Mouse (Mus musculus): ENCODE results near the gene Arhgef12. TPM values are rescaled to one million over a fixed set of nuclear protein-coding genes. Genes with fewer than 3 reads are reported as not detected.
"Not testable (repeated sequence)": the region's sequence is repeated elsewhere in the genome, so short reads cannot be mapped to it uniquely, and the experiment has no call there.

Arhgef12 gene
- total and polyA plus RNA-seq, 2 experiments = 22.9 to 62.3 TPM

DNA sequence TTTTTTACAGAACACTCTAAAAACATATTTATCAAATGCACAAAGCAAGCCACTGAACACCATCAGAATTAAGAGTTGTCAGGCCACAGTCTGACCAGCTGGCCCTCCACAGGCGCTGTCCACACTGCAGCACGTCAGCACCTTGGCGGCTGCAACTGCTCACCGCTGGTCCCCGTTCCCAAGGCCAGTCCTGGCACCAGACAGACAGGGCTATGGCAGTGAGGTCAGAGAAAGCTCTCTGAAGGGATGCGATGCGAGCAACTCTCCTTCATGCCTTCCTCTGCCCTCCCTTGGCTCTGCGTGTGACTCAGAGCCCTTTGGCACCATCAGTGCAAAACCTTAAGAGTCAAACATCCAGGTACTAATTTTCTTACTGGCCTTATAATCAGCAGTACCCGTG is 139.3 kb downstream of the Arhgef12 start:
- Histone ChIP-seq H3K9ac (ENCODE audit: low read depth, low read length) (no peak overlapping the region), H3K36me3 (ENCODE audit: control insufficient read depth, insufficient read depth, low read length) (peaks cover 58% of the 10 kb centered on the region), H3K79me2 (ENCODE audit: control insufficient read depth, insufficient read depth, low read length) (no peaks in the 10 kb centered on the region), H3K27me3 (ENCODE audit: control insufficient read depth, insufficient read depth, low read length) (no peaks in the 10 kb centered on the region), H3K4me1 (ENCODE audit: control insufficient read depth, insufficient read depth, low read length) (no peaks in the 10 kb centered on the region), H3K27ac (replicated peaks; ENCODE audit: insufficient read depth, low read depth, low read length) (no peak overlapping the region), H3K4me3 (ENCODE audit: insufficient read depth, low read depth, low read length) (no peak overlapping the region)
- no peak for DNase-seq (ENCODE audit: extremely low read depth, low read depth, low spot score)
- TF ChIP-seq CTCF (IDR thresholded peaks at IDR 0.05; ENCODE audit: low read depth, low read length) (no peak), POLR2A (IDR thresholded peaks at IDR 0.05; ENCODE audit: extremely low read depth, insufficient read depth, low read length) (no peak)
- WGBS = 88% methylated on average over 9 of the region's 9 CpGs

DNA sequence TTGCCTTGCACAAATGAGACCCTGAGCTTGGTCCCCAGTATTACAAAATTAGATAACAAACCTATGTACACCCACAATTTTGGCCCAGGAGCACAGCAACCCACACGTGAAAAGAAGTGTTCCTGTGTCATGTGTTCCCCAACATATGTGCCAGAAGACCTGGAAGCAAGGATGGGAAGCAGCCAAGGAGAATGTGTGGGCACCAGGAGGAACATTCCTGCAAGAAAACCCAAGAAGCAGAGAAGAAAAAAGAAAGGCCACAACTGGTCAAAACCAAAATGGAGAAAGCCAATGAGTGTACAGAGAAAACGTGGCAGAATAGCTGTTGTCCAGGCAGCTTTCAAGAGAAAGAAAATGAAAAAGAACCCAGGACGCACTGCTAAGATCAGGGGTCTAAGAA is 142.2 kb downstream of the Arhgef12 start:
- WGBS = 83% methylated on average over 3 of the region's 3 CpGs
- H3K4me1 ChIP-seq (ENCODE audit: control insufficient read depth, insufficient read depth, low read length); H3K4me3 ChIP-seq (ENCODE audit: insufficient read depth, low read depth, low read length); DNase-seq (ENCODE audit: extremely low read depth, low read depth, low spot score); H3K9ac ChIP-seq (ENCODE audit: low read depth, low read length); H3K27ac ChIP-seq (replicated peaks; ENCODE audit: insufficient read depth, low read depth, low read length); H3K27me3 ChIP-seq (ENCODE audit: control insufficient read depth, insufficient read depth, low read length); H3K79me2 ChIP-seq (ENCODE audit: control insufficient read depth, insufficient read depth, low read length): not testable (repeated sequence)
- H3K36me3 ChIP-seq (ENCODE audit: control insufficient read depth, insufficient read depth, low read length) = peaks cover 31% of the 10 kb centered on the region

DNA sequence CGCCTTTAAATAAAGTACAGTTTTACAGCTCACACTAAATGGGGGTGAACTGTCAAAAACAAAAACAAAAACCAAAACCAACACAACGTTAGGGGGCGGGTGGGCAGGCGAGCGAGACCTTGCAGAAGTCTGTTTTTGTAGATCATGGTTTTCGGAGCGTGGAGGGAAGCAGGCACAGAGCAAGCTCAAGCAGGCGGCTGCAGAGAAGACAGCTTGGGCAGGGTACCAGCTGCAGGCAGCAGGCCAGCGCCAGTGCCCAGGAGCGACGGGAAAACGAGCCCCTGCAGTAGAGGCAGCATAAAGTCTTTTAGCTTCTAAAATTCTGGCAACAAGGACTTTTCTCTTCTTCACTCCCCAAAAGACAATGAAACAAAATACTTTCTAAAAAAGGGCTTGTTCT is 142.7 kb downstream of the Arhgef12 start:
- H3K9ac ChIP-seq (ENCODE audit: low read depth, low read length) = no peak overlapping the region
- DNase-seq (ENCODE audit: extremely low read depth, low read depth, low spot score) = no peak
- H3K36me3 ChIP-seq (ENCODE audit: control insufficient read depth, insufficient read depth, low read length) = peaks cover 26% of the 10 kb centered on the region; the same call in 1 of the 2 replicates
- WGBS = 96% methylated on average over 12 of the region's 12 CpGs
- H3K27ac ChIP-seq (replicated peaks; ENCODE audit: insufficient read depth, low read depth, low read length) = no peak overlapping the region
- no peak overlapping the region for H3K4me3 ChIP-seq (ENCODE audit: insufficient read depth, low read depth, low read length)
- H3K27me3 ChIP-seq (ENCODE audit: control insufficient read depth, insufficient read depth, low read length) = no peaks in the 10 kb centered on the region
- no peaks in the 10 kb centered on the region for H3K79me2 ChIP-seq (ENCODE audit: control insufficient read depth, insufficient read depth, low read length)
- TF ChIP-seq CTCF (IDR thresholded peaks at IDR 0.05; ENCODE audit: low read depth, low read length) (no peak), POLR2A (IDR thresholded peaks at IDR 0.05; ENCODE audit: extremely low read depth, insufficient read depth, low read length) (no peak)
- no peaks in the 10 kb centered on the region for H3K4me1 ChIP-seq (ENCODE audit: control insufficient read depth, insufficient read depth, low read length)

DNA sequence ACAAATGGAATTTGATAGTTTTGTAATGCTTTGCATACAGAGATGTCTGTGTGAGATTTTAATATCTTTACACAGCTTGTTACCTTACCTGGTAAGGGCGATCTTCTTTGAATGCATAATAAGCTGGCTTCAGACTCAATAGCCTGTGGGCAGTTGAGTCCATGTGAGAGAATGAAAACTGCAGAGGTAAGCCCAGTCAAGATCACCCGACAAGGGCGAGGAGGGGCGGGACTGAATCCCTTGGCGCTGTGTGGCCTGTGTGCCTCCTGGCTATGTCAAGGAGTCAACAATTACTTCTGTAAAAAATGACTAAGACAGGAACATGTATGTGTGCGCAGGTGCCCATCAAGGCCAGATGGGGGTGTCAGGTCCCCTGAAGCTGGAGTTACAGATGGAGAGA is 144.5 kb downstream of the Arhgef12 start:
- Histone ChIP-seq H3K36me3 (ENCODE audit: control insufficient read depth, insufficient read depth, low read length) (peaks cover 10% of the 10 kb centered on the region; the same call in 1 of the 2 replicates), H3K79me2 (ENCODE audit: control insufficient read depth, insufficient read depth, low read length) (no peaks in the 10 kb centered on the region), H3K9ac (ENCODE audit: low read depth, low read length) (no peak overlapping the region), H3K27ac (replicated peaks; ENCODE audit: insufficient read depth, low read depth, low read length) (no peak overlapping the region), H3K4me1 (ENCODE audit: control insufficient read depth, insufficient read depth, low read length) (no peaks in the 10 kb centered on the region), H3K27me3 (ENCODE audit: control insufficient read depth, insufficient read depth, low read length) (no peaks in the 10 kb centered on the region), H3K4me3 (ENCODE audit: insufficient read depth, low read depth, low read length) (no peak overlapping the region)
- no peak for DNase-seq (ENCODE audit: extremely low read depth, low read depth, low spot score)
- 92% methylated on average over 6 of the region's 6 CpGs for WGBS
- TF ChIP-seq POLR2A (IDR thresholded peaks at IDR 0.05; ENCODE audit: extremely low read depth, insufficient read depth, low read length) = no peak
- TF ChIP-seq CTCF (IDR thresholded peaks at IDR 0.05; ENCODE audit: low read depth, low read length) = no peak

DNA sequence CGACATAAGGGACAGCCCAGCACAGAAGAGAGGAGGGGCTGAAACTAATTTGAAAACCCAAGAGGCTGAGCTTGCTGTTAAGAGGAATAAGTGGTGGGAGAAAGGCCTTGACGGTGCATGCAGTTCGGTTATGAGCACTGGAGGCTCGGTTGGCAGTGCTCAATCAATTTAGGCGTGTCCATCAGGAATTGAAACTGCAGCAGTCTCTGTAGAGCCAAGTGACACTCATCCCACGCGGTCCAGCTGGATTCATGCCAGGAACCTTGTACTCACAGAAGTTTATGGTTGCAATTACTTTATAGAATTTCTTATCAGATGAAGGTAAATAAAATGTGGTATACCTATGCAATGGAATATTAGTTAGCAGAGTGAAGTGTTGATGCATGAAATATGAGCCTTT is 148.6 kb downstream of the Arhgef12 start:
- Histone ChIP-seq H3K27ac (replicated peaks; ENCODE audit: insufficient read depth, low read depth, low read length) (no peak overlapping the region), H3K4me1 (ENCODE audit: control insufficient read depth, insufficient read depth, low read length) (no peaks in the 10 kb centered on the region), H3K79me2 (ENCODE audit: control insufficient read depth, insufficient read depth, low read length) (no peaks in the 10 kb centered on the region), H3K27me3 (ENCODE audit: control insufficient read depth, insufficient read depth, low read length) (no peaks in the 10 kb centered on the region), H3K4me3 (ENCODE audit: insufficient read depth, low read depth, low read length) (no peak overlapping the region), H3K36me3 (ENCODE audit: control insufficient read depth, insufficient read depth, low read length) (no peaks in the 10 kb centered on the region), H3K9ac (ENCODE audit: low read depth, low read length) (no peak overlapping the region)
- DNase-seq (ENCODE audit: extremely low read depth, low read depth, low spot score) = peak; percentile 17
- TF ChIP-seq POLR2A (IDR thresholded peaks at IDR 0.05; ENCODE audit: extremely low read depth, insufficient read depth, low read length) = no peak
- no peak for TF ChIP-seq CTCF (IDR thresholded peaks at IDR 0.05; ENCODE audit: low read depth, low read length)
- WGBS = 34% methylated on average over 7 of the region's 7 CpGs

DNA sequence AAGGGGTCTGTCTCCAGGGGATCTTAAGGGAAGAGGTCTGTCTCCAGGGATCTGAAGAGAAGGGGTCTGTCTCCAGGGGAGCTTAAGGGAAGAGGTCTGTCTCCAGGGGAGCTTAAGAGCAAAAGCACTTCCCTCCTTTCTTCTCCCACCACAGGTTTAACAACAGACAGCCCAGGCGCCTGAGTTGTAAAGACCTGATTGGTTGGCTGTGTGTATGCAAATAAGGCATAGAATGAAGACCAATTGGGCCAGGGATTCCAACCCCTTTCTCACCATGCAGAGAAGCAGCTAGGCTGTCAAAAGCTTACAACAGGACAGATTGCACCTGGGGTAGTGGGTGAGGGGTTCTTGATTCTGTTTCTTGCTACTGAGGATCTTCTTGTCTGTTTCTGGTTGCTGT is 158.7 kb downstream of the Arhgef12 start:
- DNase-seq (ENCODE audit: extremely low read depth, low read depth, low spot score) = no peak
- H3K27me3 ChIP-seq (ENCODE audit: control insufficient read depth, insufficient read depth, low read length) = peaks cover 10% of the 10 kb centered on the region
- no peaks in the 10 kb centered on the region for H3K4me1 ChIP-seq (ENCODE audit: control insufficient read depth, insufficient read depth, low read length)
- no peak overlapping the region for H3K4me3 ChIP-seq (ENCODE audit: insufficient read depth, low read depth, low read length)
- no peaks in the 10 kb centered on the region for H3K79me2 ChIP-seq (ENCODE audit: control insufficient read depth, insufficient read depth, low read length)
- no peak overlapping the region for H3K27ac ChIP-seq (replicated peaks; ENCODE audit: insufficient read depth, low read depth, low read length)
- WGBS = 67% methylated on average over 1 of the region's 1 CpGs
- no peaks in the 10 kb centered on the region for H3K36me3 ChIP-seq (ENCODE audit: control insufficient read depth, insufficient read depth, low read length)
- H3K9ac ChIP-seq (ENCODE audit: low read depth, low read length) = no peak overlapping the region
- no peak for TF ChIP-seq CTCF (IDR thresholded peaks at IDR 0.05; ENCODE audit: low read depth, low read length)
- TF ChIP-seq POLR2A (IDR thresholded peaks at IDR 0.05; ENCODE audit: extremely low read depth, insufficient read depth, low read length) = no peak
